ENCODE assay signal across 27 mouse cellular contexts in genomic region chr8:82945867-82946266, GRCm38 (mm10).
A peak's percentile ranks its signal among the peaks of the same experiment; 100 is the strongest.
DNase-seq lines count a peak whose midpoint lies in the region; ATAC-seq lines count a peak whose summit lies in the region.
"Had no signal": no experiment of that assay in that cellular context is flagged by ENCODE, and none has a peak within 500 bp of the region (broad histone marks: within the 10 kb centered on the region; RNA-seq: fewer than 3 reads in every experiment).

No protein-coding gene starts in this region.

- H3K4me3 ChIP-seq in embryonic facial prominence, embryonic 10.5 days = no peak overlapping the region
- H3K4me3 ChIP-seq in embryonic facial prominence, embryonic 15.5 days (replicated peaks) = no peak overlapping the region
- H3K4me3 ChIP-seq: forebrain, embryonic 15.5 days; heart, embryonic 13.5 days; hindbrain, embryonic 10.5 days; hindbrain, embryonic 15.5 days; kidney, embryonic 15.5 days; liver, embryonic 13.5 days; neural tube, embryonic 15.5 days had no signal

- no peaks in the 10 kb centered on the region for H3K36me3 ChIP-seq in embryonic facial prominence, embryonic 10.5 days (replicated peaks)
- no peaks in the 10 kb centered on the region for H3K36me3 ChIP-seq in embryonic facial prominence, embryonic 15.5 days
- H3K36me3 ChIP-seq: forebrain, embryonic 15.5 days; heart, embryonic 13.5 days; hindbrain, embryonic 10.5 days; hindbrain, embryonic 15.5 days; kidney, embryonic 15.5 days; liver, embryonic 13.5 days; neural tube, embryonic 15.5 days had no signal

- H3K27me3 ChIP-seq in embryonic facial prominence, embryonic 10.5 days (replicated peaks; ENCODE audit: low read depth, poor library complexity, severe bottlenecking) = no peaks in the 10 kb centered on the region
- H3K27me3 ChIP-seq in embryonic facial prominence, embryonic 15.5 days = no peaks in the 10 kb centered on the region
- H3K27me3 ChIP-seq: forebrain, embryonic 15.5 days; heart, embryonic 13.5 days; hindbrain, embryonic 15.5 days; kidney, embryonic 15.5 days; liver, embryonic 13.5 days; neural tube, embryonic 15.5 days had no signal

- WGBS in embryonic facial prominence, embryonic 10.5 days = 55% methylated on average over 3 of the region's 3 CpGs
- WGBS in embryonic facial prominence, embryonic 15.5 days = 31% methylated on average over 3 of the region's 3 CpGs

- peaks cover 43% of the 10 kb centered on the region for H3K4me1 ChIP-seq in embryonic facial prominence, embryonic 10.5 days
- H3K4me1 ChIP-seq in embryonic facial prominence, embryonic 15.5 days = peaks cover 38% of the 10 kb centered on the region
- H3K4me1 ChIP-seq: liver, embryonic 13.5 days had no signal

- H3K9ac ChIP-seq in embryonic facial prominence, embryonic 15.5 days = no peak overlapping the region
- H3K9ac ChIP-seq: forebrain, embryonic 15.5 days; heart, embryonic 13.5 days; hindbrain, embryonic 15.5 days; kidney, embryonic 15.5 days; liver, embryonic 13.5 days; neural tube, embryonic 15.5 days had no signal

- 0 out of 2 replicates have a peak overlapping the region, but pooled peaks have one; percentile 12 for H3K4me2 ChIP-seq in embryonic facial prominence, embryonic 15.5 days (replicated peaks)
- H3K4me2 ChIP-seq: forebrain, embryonic 15.5 days; heart, embryonic 13.5 days; hindbrain, embryonic 15.5 days; kidney, embryonic 15.5 days; liver, embryonic 13.5 days; neural tube, embryonic 15.5 days had no signal

- intact Hi-C loops in heart, postnatal 14 days (cut with DNase I) = no loop called here

- peak; percentile 53 for DNase-seq in heart, adult 11 months
- DNase-seq in heart, postnatal 14 days = no peak
- peak; percentile 12 for DNase-seq in embryonic facial prominence, embryonic 10.5 days (ENCODE audit: low spot score)
- no peak for DNase-seq in urinary bladder, postnatal 25 days (ENCODE audit: low spot score)
- no peak for DNase-seq in MN1 (ENCODE audit: low spot score)
- DNase-seq in lung, postnatal 36 days = no peak
- DNase-seq: adrenal gland, postnatal 14 days; cerebellum, adult 11-12 months; cerebellum, adult 9-11 months; heart, postnatal 10 days; kidney, adult 11 months; layer of hippocampus, adult 9-11 months; liver, embryonic 13.5 days; lung, adult 18-20 months; midbrain, embryonic 14.5 days; retina, postnatal 1 day; right cerebral cortex, postnatal 14 days; thymus, postnatal 14 days had no signal

- no peak for ATAC-seq in embryonic facial prominence, embryonic 15.5 days (ENCODE audit: insufficient number of reproducible peaks, low FRiP score, low TSS enrichment, low read depth)
- ATAC-seq: forebrain, embryonic 15.5 days; inflammation-experienced regulatory T-cells, adult 6 months; lung, postnatal 0 days had no signal

- H3K9me3 ChIP-seq in embryonic facial prominence, embryonic 10.5 days = no peaks in the 10 kb centered on the region
- no peaks in the 10 kb centered on the region for H3K9me3 ChIP-seq in embryonic facial prominence, embryonic 15.5 days (replicated peaks)
- H3K9me3 ChIP-seq: forebrain, embryonic 15.5 days; hindbrain, embryonic 10.5 days; hindbrain, embryonic 15.5 days; kidney, embryonic 15.5 days; liver, embryonic 13.5 days; neural tube, embryonic 15.5 days had no signal

- no peak overlapping the region for H3K27ac ChIP-seq in embryonic facial prominence, embryonic 10.5 days (replicated peaks)
- H3K27ac ChIP-seq in embryonic facial prominence, embryonic 15.5 days (replicated peaks) = 0 out of 2 replicates have a peak overlapping the region, but pooled peaks have one; percentile 13
- H3K27ac ChIP-seq: forebrain, embryonic 15.5 days; heart, embryonic 13.5 days; hindbrain, embryonic 10.5 days; hindbrain, embryonic 15.5 days; kidney, embryonic 15.5 days; liver, embryonic 13.5 days; neural tube, embryonic 15.5 days had no signal

Comparison
In these comparisons a context has a peak if more than half of its experiments do, and no peak if none do; other contexts are left out.
1. DNase-seq: peak in heart, adult 11 months (single experiment) and embryonic facial prominence, embryonic 10.5 days (single experiment); none in heart, postnatal 14 days (0 of 2), urinary bladder, postnatal 25 days (single experiment), MN1 (single experiment) and lung, postnatal 36 days (single experiment).